Mouse (Mus musculus) ovary, adult 10 weeks (tissue): ENCODE data around the gene Tmem236. TPM values are rescaled to one million over a fixed set of nuclear protein-coding genes. Genes with fewer than 3 reads are reported as not detected.

Experiments used
- polyA plus RNA-seq: library from polyadenylated mRNA; stranded (reverse); fragments of 350-450 nt; fragmentation: Illumina TruSeq; extraction: RNeasy Lipid Tissue Mini Kit (QIAGEN cat#74804); gene quantifications from one replicate; pipeline ENCODE4 v1.2.3, GENCODE M21; 2014

The Tmem236 gene
- 0.20 TPM for polyA plus RNA-seq

DNA sequence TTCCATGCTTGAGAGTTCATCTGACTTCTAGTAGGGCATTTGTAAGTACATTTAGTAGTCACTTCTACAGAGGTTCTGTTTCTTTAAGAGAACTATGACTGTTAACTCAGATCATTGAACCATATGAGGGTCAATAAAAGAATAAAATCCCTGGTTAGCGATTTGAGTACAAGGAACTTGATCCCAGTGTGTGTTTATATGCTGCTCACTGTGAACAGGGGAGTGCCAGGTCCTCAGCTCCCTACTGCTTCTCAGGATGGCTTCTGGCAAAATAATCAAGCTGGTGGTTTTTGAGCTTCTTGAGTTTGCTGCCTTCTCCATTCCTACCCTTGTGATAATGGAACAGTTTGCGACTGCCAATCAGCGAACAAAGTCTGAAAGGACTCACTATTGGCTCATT, at the start of gene Tmem236:
Gene Tmem236 (plus strand): TSS at position 190 of the 400 bp plus-strand sequence.

DNA sequence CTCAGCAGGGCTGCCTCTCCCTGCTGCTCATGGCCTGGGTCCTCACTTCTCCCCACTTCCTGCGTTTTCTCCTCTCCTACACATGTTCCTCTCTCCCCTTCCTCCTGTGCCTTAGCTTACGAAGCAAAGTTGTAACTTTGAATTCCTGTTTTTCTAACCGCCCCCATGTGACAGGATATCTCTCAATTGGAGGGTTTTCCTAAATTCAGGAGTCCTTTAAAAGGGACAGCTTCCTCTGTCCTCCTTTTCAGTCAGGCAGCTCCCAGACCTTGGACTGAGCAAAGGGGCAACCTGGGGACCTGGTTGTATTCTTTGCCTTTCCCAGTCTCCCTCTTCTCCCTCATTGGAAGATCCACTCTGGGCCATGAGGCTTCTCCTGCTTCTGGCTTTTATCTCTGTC, 54.8 kb downstream of the Tmem236 start, which contains the start of gene Mrc1:
Gene Mrc1 (plus strand): TSS at position 244 of the 400 bp plus-strand sequence.

Other genes starting within 250 kb of the Tmem236 start
- 57.4 TPM for gene Hacd1, start 118.4 kb upstream of the Tmem236 start, polyA plus RNA-seq
- 149 TPM for gene Stam, start 100.4 kb upstream of the Tmem236 start, polyA plus RNA-seq
- gene Mrc1, start 54.9 kb downstream of the Tmem236 start, polyA plus RNA-seq, result 53.9 TPM
- gene Slc39a12, start 213.8 kb downstream of the Tmem236 start, polyA plus RNA-seq, result 0.23 TPM